Mouse (Mus musculus): ENCODE data around the gene OR5BS1P.

Gene OR5BS1P

DNA sequence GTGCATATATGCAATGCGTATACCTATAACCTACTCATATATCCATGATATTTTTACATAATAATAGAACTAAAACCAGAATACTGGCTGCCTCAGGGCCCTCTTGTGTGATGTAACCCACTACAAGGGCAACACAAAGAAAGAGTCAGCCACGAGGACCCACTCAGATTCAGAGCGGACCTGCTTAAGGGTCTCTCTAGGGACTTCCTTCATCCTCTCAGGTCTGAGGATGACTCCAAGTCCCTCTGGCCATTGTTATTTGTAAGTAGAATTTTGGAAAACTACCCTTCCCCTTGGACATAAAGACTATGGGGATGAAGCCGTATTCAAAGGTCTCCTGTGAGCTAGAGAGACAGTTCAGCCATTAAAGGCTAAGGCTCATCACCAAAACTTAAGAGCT is at the start of gene OR5BS1P:
OR5BS1P (plus strand) TSS at position 301 of the 400 bp plus-strand sequence.
- 97% methylated on average over 4 of the region's 4 CpGs for WGBS

GRCm38 (mm10) chr15:98420897-98421296 is 48.8 kb upstream of the OR5BS1P start:
- 57% methylated on average over 4 of the region's 4 CpGs for WGBS

DNA sequence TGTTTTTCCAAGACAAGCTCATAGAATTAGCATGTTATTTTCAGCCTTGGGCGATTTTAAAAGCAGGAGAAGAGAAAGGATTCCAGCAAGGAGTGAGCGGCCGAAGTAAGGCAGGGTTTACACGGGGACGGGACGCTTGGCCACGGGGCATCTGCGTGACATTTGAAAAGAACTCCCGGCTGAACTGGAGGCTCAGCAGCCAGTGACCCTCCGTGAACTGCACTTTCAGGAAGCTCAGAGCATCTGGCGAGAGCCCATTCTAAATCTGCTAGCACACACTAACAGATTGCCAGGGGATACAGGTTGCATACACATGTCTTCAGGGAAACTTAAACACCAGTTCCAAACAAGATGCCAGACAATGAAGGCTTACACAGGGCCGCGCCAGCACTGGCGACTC is 45.4 kb upstream of the OR5BS1P start:
- 63% methylated on average over 14 of the region's 14 CpGs for WGBS

GRCm38 (mm10) chr15:98424753-98425152 is 44.9 kb upstream of the OR5BS1P start:
- WGBS, result 67% methylated on average over 6 of the region's 6 CpGs

- WGBS, result 79% methylated on average over 7 of the region's 7 CpGs
Observed at GRCm38 (mm10) chr15:98425188-98425587, 44.5 kb upstream of the OR5BS1P start.

GRCm38 (mm10) chr15:98430925-98431324 is 38.8 kb upstream of the OR5BS1P start, which contains the start of gene Olfr282:
Gene Olfr282, plus strand, starts transcription at chr15:98431225.
- WGBS, result 56% methylated on average over 5 of the region's 5 CpGs

DNA sequence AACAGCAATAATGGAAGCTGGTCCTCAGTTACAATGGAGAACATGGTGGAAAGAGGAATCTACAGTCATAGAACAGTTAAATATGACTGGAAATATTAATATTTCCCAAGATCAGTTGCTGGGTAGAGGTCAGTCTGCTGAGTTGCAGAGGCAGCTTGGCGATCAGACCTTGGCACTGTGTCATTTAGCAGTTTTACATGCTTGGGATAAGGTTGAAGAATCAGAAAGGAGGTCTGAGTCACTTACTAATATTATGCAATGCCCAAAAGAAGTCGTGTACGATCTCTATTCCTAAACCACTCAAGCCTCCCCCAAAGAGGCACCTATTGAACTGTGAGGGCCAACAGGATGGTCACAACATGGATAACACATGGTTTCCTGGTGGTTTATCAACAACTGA is 25.1 kb upstream of the OR5BS1P start:
- 82% methylated on average over 3 of the region's 3 CpGs for WGBS

GRCm38 (mm10) chr15:98448521-98448920 is 21.2 kb upstream of the OR5BS1P start:
- WGBS, result 57% methylated on average over 4 of the region's 4 CpGs

- WGBS, result 94% methylated on average over 7 of the region's 7 CpGs
Observed at GRCm38 (mm10) chr15:98452288-98452687, 17.4 kb upstream of the OR5BS1P start, which contains the start of gene Olfr281. Gene Olfr281, plus strand, starts transcription at chr15:98452588.

- 94% methylated on average over 13 of the region's 13 CpGs for WGBS
Observed at GRCm38 (mm10) chr15:98471539-98471938, 1.8 kb downstream of the OR5BS1P start.

GRCm38 (mm10) chr15:98474958-98475357 is 5.3 kb downstream of the OR5BS1P start:
- 88% methylated on average over 10 of the region's 10 CpGs for WGBS

- WGBS, result 56% methylated on average over 10 of the region's 10 CpGs
Observed at GRCm38 (mm10) chr15:98475382-98475781, 5.7 kb downstream of the OR5BS1P start.

- 75% methylated on average over 5 of the region's 5 CpGs for WGBS
Observed at GRCm38 (mm10) chr15:98476281-98476680, 6.6 kb downstream of the OR5BS1P start.

- 88% methylated on average over 7 of the region's 7 CpGs for WGBS
Observed at GRCm38 (mm10) chr15:98479568-98480102, 9.9 kb downstream of the OR5BS1P start.

DNA sequence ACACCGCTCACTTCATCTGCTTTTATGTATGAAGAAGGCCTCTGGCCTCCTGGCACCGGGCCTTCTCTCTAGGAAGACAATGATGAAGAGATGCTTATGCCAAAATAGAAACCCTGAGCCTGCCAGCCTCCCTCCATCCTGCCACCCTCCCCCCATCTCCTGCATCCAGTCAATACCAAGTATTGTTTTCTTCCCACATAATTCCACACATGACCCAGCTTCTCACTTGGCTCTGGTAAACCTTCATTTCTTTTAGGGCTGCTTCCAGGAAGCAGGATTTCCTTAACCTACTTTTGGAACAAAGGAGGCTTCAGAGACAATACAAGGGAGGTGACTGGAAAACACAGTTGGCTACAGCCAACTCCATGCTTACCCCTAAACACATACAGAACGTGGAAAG is 13.0 kb downstream of the OR5BS1P start, which contains the start of gene Lalba:
Lalba (minus strand) TSS at position 21 of the 400 bp plus-strand sequence.
- WGBS, result 50% methylated on average over 3 of the region's 3 CpGs

GRCm38 (mm10) chr15:98483907-98484886 is 14.5 kb downstream of the OR5BS1P start:
- 61% methylated on average over 18 of the region's 18 CpGs for WGBS

DNA sequence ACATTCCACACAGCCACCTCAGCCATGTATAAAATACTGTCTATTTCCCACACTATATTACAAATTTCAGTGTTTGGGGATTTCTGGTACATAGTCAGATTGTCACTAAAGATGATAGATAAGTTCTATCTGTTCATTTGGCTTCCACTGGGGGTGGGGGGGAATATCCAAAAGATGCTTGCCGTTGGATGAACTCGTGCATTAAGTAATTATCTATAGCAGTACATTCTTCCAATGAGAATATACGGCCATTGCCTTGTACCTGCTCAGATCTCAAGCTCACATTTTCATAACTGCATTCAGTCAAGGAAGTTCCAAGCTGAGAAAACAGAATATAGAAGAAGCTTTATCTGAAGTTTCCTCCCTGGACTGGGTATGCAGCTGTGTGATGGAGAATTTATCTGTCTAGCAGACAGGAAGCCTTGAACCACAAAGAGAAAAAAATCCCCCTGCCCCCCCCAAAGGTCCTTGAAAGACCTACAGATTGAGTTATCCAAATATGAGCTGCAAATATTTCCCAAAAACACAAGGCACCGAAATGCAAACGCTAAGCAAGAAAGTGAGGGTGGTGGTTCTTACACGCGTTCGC is 16.8 kb downstream of the OR5BS1P start:
- WGBS, result 94% methylated on average over 8 of the region's 8 CpGs

GRCm38 (mm10) chr15:98491332-98491731 is 21.6 kb downstream of the OR5BS1P start:
- 77% methylated on average over 2 of the region's 2 CpGs for WGBS

DNA sequence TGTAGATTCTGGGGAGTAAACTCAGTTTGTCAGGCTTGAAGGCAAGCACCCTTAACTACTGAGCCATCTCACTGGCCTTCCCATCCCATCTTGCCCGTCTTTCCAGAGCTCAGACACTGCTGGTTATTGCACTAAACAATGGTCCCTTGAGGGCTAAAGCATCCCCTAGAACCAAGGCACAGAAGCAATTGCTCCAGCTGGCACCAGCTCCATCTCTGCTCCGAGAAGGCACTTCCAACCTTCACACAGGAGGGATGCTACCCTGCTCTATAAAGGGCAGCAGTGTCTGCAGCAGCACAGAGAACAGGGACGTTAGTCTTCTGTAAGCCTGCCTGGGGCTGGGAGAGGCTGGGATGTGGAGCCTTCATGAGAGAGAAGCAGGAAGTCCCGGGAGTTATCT is 22.4 kb downstream of the OR5BS1P start, which contains the start of gene Olfr279:
Olfr279 (plus strand) TSS at position 301 of the 400 bp plus-strand sequence.
- WGBS, result 53% methylated on average over 4 of the region's 4 CpGs

DNA sequence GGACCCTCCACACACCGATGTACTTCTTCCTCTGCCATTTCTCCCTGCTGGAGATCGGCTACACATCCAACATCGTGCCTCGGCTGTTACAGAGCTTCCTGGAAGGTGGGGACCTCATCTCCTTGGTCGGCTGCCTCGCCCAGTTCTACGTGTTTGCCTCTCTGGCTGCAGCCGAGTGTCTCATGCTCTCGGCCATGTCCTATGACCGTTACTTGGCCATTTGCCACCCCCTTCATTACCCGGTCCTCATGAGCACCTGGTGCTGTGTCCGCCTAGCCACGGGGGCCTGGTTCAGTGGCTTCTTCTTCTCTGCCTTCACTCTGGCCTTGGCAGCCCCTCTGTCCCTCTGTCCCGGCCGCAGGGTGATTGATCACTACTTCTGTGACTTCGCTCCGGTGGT is 27.9 kb downstream of the OR5BS1P start:
- WGBS, result 91% methylated on average over 17 of the region's 17 CpGs

DNA sequence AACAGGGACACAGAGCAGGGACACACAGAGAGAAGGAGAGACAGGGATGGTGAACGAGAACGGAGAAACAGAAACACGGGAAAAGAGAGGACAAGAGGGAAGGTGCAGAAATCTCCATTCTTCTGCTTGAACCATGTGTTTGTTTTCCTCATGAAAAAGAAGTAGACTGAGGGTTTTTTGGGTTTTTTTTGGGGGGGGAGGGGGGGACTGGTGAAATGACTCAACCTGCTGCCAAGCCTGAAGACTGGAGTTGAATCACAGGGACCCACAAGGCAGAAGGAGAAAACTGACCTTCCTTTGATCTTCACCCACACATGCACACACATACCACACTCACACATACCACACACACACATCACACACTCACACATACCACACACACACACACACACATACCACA is 33.6 kb downstream of the OR5BS1P start:
- 90% methylated on average over 3 of the region's 3 CpGs for WGBS

GRCm38 (mm10) chr15:98504514-98504913 is 34.8 kb downstream of the OR5BS1P start:
- WGBS, result 15% methylated on average over 18 of the region's 18 CpGs

Data from cerebral cortex, adult 2 months (tissue).